ENCODE assay signal across 16 mouse cellular contexts in the genomic region with DNA sequence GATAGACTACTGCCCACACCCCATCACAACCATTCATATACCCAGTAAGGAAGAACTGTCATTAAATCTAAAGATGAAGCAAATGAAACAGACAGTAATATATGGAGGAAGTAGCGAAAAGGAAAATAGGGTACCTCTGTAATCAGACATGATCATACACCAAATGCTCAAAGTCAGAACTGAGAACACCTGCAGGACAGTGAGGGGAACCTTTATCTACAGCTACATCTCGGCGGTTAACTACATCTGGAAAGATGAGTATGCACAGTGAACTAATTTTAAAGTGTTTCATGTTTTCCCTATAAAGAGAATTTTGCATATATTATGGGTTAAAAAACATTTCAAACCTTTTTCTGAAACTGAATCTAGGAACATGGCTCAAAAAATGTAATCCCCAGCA. TPM values are rescaled to one million over a fixed set of nuclear protein-coding genes. Genes with fewer than 3 reads are reported as not detected.
DNase-seq lines count a peak whose midpoint lies in the region.
"Had no signal": no experiment of that assay in that cellular context is flagged by ENCODE, and none has a peak within 500 bp of the region (broad histone marks: within the 10 kb centered on the region; RNA-seq: fewer than 3 reads in every experiment).

No protein-coding gene starts in this region.

- intact Hi-C loops in heart, postnatal 14 days (cut with DNase I): no loop called here

- DNase-seq in heart, adult 11 months: peak; percentile 31
- DNase-seq in heart, postnatal 14 days: no peak
- DNase-seq in A20 (ENCODE audit: low read depth, low spot score): peak; percentile 17
- peak; percentile 39 to 43 for DNase-seq in thymus, postnatal 10 days (ENCODE audit: low spot score in 2 of 2)
- peak; percentile 31 for DNase-seq in thymus, postnatal 25 days
- no peak for DNase-seq in cerebellum, adult 11-12 months
- DNase-seq in spleen, postnatal 36 days (ENCODE audit: low spot score in 2 of 2): no peak
- DNase-seq: adrenal gland, adult 2 months; adrenal gland, postnatal 10 days; adrenal gland, postnatal 25 days; cerebellum, adult 11 months; cerebellum, adult 2 months; cerebellum, adult 9-10 months; cerebellum, postnatal 10 days; cerebellum, postnatal 25 days had no signal

RNA-seq across cellular contexts. Expression of a gene that starts 19.7 kb away (rescaled TPM):
- total RNA-seq in heart, postnatal 14 days (2021): under 1 TPM; 0.07 TPM
- total RNA-seq: MEL had no signal

RNA-seq across cellular contexts. Expression of a gene that starts 32.4 kb away (rescaled TPM):
- total RNA-seq in heart, postnatal 14 days (2021): under 1 TPM; 0.22 to 0.44 TPM
- total RNA-seq: adrenal gland, adult 2 months; adrenal gland, postnatal 10 days; adrenal gland, postnatal 25 days; MEL had no signal

Comparison
In these comparisons a context has a peak if more than half of its experiments do, and no peak if none do; other contexts are left out.
1. DNase-seq: peak in heart, adult 11 months (single experiment), A20 (single experiment), thymus, postnatal 10 days (2 of 2) and thymus, postnatal 25 days (single experiment); none in heart, postnatal 14 days (0 of 2), cerebellum, adult 11-12 months (single experiment) and spleen, postnatal 36 days (0 of 2).